ENCODE assay signal across 12 mouse cellular contexts in genomic region chr8:80055094-80055493, GRCm38 (mm10). TPM values are rescaled to one million over a fixed set of nuclear protein-coding genes. Genes with fewer than 3 reads are reported as not detected.
DNase-seq lines count a peak whose midpoint lies in the region; ATAC-seq and TF ChIP-seq lines count a peak whose summit lies in the region.
"Had no signal": no experiment of that assay in that cellular context is flagged by ENCODE, and none has a peak within 500 bp of the region (broad histone marks: within the 10 kb centered on the region; RNA-seq: fewer than 3 reads in every experiment).

No protein-coding gene starts in this region.

- peak overlapping the region; percentile 53 for H3K4me3 ChIP-seq in forebrain, embryonic 12.5 days (replicated peaks)
- H3K4me3 ChIP-seq in forebrain, embryonic 16.5 days (replicated peaks; ENCODE audit: low read length): no peak overlapping the region
- H3K4me3 ChIP-seq in hindbrain, embryonic 11.5 days (ENCODE audit: low read depth, low read length): no peak overlapping the region
- H3K4me3 ChIP-seq in limb, embryonic 14.5 days (replicated peaks; ENCODE audit: low read length): peak overlapping the region; percentile 40
- no peak overlapping the region for H3K4me3 ChIP-seq in liver, embryonic 11.5 days (ENCODE audit: low read depth, low read length)
- H3K4me3 ChIP-seq: heart, embryonic 12.5 days had no signal

- peaks cover 37% of the 10 kb centered on the region for H3K4me1 ChIP-seq in forebrain, embryonic 12.5 days
- peaks cover 30% of the 10 kb centered on the region for H3K4me1 ChIP-seq in forebrain, embryonic 16.5 days (replicated peaks; ENCODE audit: control insufficient read depth, insufficient read depth, low read length)
- H3K4me1 ChIP-seq in hindbrain, embryonic 11.5 days (replicated peaks; ENCODE audit: control insufficient read depth, insufficient read depth, low read length): peaks cover 7% of the 10 kb centered on the region; the same call in 1 of the 2 replicates
- H3K4me1 ChIP-seq in limb, embryonic 14.5 days (ENCODE audit: control insufficient read depth, insufficient read depth, low read length): peaks cover 8% of the 10 kb centered on the region
- H3K4me1 ChIP-seq in liver, embryonic 11.5 days (replicated peaks; ENCODE audit: control insufficient read depth, insufficient read depth, low read length): peaks cover 6% of the 10 kb centered on the region

- ATAC-seq in forebrain, embryonic 12.5 days (ENCODE audit: low FRiP score): no peak
- ATAC-seq in forebrain, embryonic 16.5 days: no peak
- ATAC-seq in hindbrain, embryonic 11.5 days (ENCODE audit: low FRiP score): no peak
- no peak for ATAC-seq in limb, embryonic 14.5 days (ENCODE audit: low FRiP score, low read depth)
- no peak for ATAC-seq in liver, embryonic 11.5 days (replicated peaks; ENCODE audit: low FRiP score)
- no peak for ATAC-seq in megakaryocyte progenitor cell, adult 5-6 weeks (replicated peaks; ENCODE audit: poor library complexity)

- H3K36me3 ChIP-seq in forebrain, embryonic 12.5 days (replicated peaks): no peaks in the 10 kb centered on the region
- H3K36me3 ChIP-seq in forebrain, embryonic 16.5 days (ENCODE audit: control insufficient read depth, insufficient read depth): no peaks in the 10 kb centered on the region
- no peaks in the 10 kb centered on the region for H3K36me3 ChIP-seq in hindbrain, embryonic 11.5 days (ENCODE audit: control insufficient read depth, insufficient read depth, low read length)
- H3K36me3 ChIP-seq in limb, embryonic 14.5 days (ENCODE audit: control insufficient read depth, insufficient read depth, low read length): no peaks in the 10 kb centered on the region
- no peaks in the 10 kb centered on the region for H3K36me3 ChIP-seq in liver, embryonic 11.5 days (ENCODE audit: control insufficient read depth, insufficient read depth, low read length)
- H3K36me3 ChIP-seq: heart, embryonic 12.5 days had no signal

- 40% methylated on average over 6 of the region's 6 CpGs for WGBS in forebrain, embryonic 12.5 days
- 36% methylated on average over 6 of the region's 6 CpGs for WGBS in forebrain, embryonic 16.5 days
- 44% methylated on average over 6 of the region's 6 CpGs for WGBS in hindbrain, embryonic 11.5 days
- 45% methylated on average over 6 of the region's 6 CpGs for WGBS in limb, embryonic 14.5 days
- WGBS in liver, embryonic 11.5 days: 72% methylated on average over 6 of the region's 6 CpGs

- peak overlapping the region; percentile 97 for H3K4me2 ChIP-seq in forebrain, embryonic 12.5 days
- no peak overlapping the region for H3K4me2 ChIP-seq in forebrain, embryonic 16.5 days (ENCODE audit: low read length)
- peak overlapping the region; percentile 23; the same call in 1 of the 2 replicates for H3K4me2 ChIP-seq in hindbrain, embryonic 11.5 days (replicated peaks; ENCODE audit: low read depth, low read length)
- peak overlapping the region; percentile 64 for H3K4me2 ChIP-seq in limb, embryonic 14.5 days (replicated peaks; ENCODE audit: low read depth, low read length, severe bottlenecking)
- H3K4me2 ChIP-seq in liver, embryonic 11.5 days: no peak overlapping the region; the same call in 1 of the 2 replicates
- H3K4me2 ChIP-seq: heart, embryonic 12.5 days had no signal

- H3K9me3 ChIP-seq in forebrain, embryonic 12.5 days: no peaks in the 10 kb centered on the region
- no peaks in the 10 kb centered on the region for H3K9me3 ChIP-seq in forebrain, embryonic 16.5 days (ENCODE audit: control insufficient read depth, low read length)
- no peaks in the 10 kb centered on the region for H3K9me3 ChIP-seq in hindbrain, embryonic 11.5 days (ENCODE audit: control insufficient read depth, low read length)
- no peaks in the 10 kb centered on the region for H3K9me3 ChIP-seq in limb, embryonic 14.5 days (ENCODE audit: control insufficient read depth, low read length)
- no peaks in the 10 kb centered on the region for H3K9me3 ChIP-seq in liver, embryonic 11.5 days (ENCODE audit: control insufficient read depth, low read length)
- H3K9me3 ChIP-seq: heart, embryonic 12.5 days had no signal

- H3K9ac ChIP-seq in forebrain, embryonic 12.5 days: no peak overlapping the region
- H3K9ac ChIP-seq in forebrain, embryonic 16.5 days (replicated peaks; ENCODE audit: low read depth, low read length): no peak overlapping the region
- no peak overlapping the region for H3K9ac ChIP-seq in hindbrain, embryonic 11.5 days (ENCODE audit: low read depth, low read length)
- H3K9ac ChIP-seq in limb, embryonic 14.5 days (ENCODE audit: low read depth, low read length, severe bottlenecking): peak overlapping the region; percentile 28; the same call in 1 of the 2 replicates
- no peak overlapping the region for H3K9ac ChIP-seq in liver, embryonic 11.5 days (ENCODE audit: low read depth, low read length)
- H3K9ac ChIP-seq: heart, embryonic 12.5 days had no signal

- no peak for DNase-seq in hindbrain, embryonic 11.5 days (ENCODE audit: low spot score)
- no peak for DNase-seq in limb, embryonic 14.5 days (ENCODE audit: low spot score)
- peak; percentile 35 for DNase-seq in retina, postnatal 1 day
- no peak for DNase-seq in liver, embryonic 11.5 days (ENCODE audit: low spot score)
- DNase-seq in kidney, postnatal 10 days: no peak
- DNase-seq: adrenal gland, postnatal 10 days; cerebellum, postnatal 25 days; kidney, adult 9 months had no signal

- H3K27ac ChIP-seq in forebrain, embryonic 12.5 days: no peak overlapping the region
- no peak overlapping the region for H3K27ac ChIP-seq in forebrain, embryonic 16.5 days (ENCODE audit: low read length)
- no peak overlapping the region for H3K27ac ChIP-seq in hindbrain, embryonic 11.5 days (ENCODE audit: low read depth, low read length)
- no peak overlapping the region for H3K27ac ChIP-seq in limb, embryonic 14.5 days (replicated peaks; ENCODE audit: low read depth, low read length)
- no peak overlapping the region for H3K27ac ChIP-seq in liver, embryonic 11.5 days (ENCODE audit: low read depth, low read length)

- peaks cover 55% of the 10 kb centered on the region for H3K27me3 ChIP-seq in forebrain, embryonic 12.5 days
- H3K27me3 ChIP-seq in forebrain, embryonic 16.5 days (replicated peaks; ENCODE audit: control insufficient read depth, insufficient read depth, low read length): peaks cover 26% of the 10 kb centered on the region
- H3K27me3 ChIP-seq in hindbrain, embryonic 11.5 days (ENCODE audit: control insufficient read depth, insufficient read depth, low read length): peaks cover 43% of the 10 kb centered on the region
- peaks cover 7% of the 10 kb centered on the region; the same call in 1 of the 2 replicates for H3K27me3 ChIP-seq in limb, embryonic 14.5 days (ENCODE audit: control insufficient read depth, insufficient read depth, low read length)
- H3K27me3 ChIP-seq in liver, embryonic 11.5 days (replicated peaks; ENCODE audit: control insufficient read depth, insufficient read depth, low read length): peaks cover 32% of the 10 kb centered on the region

- no peak for TF ChIP-seq POLR2A in limb, embryonic 14.5 days (IDR thresholded peaks at IDR 0.05; ENCODE audit: borderline replicate concordance, extremely low read depth, insufficient read depth, insufficient read length)

RNA-seq across cellular contexts. Expression of gene Hhip, which starts 2.7 kb away (rescaled TPM):
- polyA plus RNA-seq in forebrain, embryonic 12.5 days (2016; fragmentation: Nextera tagmentation; extraction: Ambion mirVana): 2.9 and 3.2 TPM in 2 replicates
- 1.0 and 1.1 TPM in 2 replicates for polyA plus RNA-seq in forebrain, embryonic 16.5 days (2015; fragmentation: Nextera tagmentation; extraction: Ambion mirVana)
- polyA plus RNA-seq in hindbrain, embryonic 11.5 days (2014; fragmentation: Nextera tagmentation; extraction: Ambion mirVana): 3.3 and 3.6 TPM in 2 replicates
- polyA plus RNA-seq in limb, embryonic 14.5 days (2012; rRNA removed): 8.8 and 10.9 TPM in 2 replicates
- 18.3 and 20.4 TPM in 2 replicates for polyA plus RNA-seq in limb, embryonic 14.5 days (2014; fragmentation: Nextera tagmentation; extraction: Ambion mirVana)
- polyA plus RNA-seq in liver, embryonic 11.5 days (2014; fragmentation: Nextera tagmentation; extraction: Ambion mirVana): 2.1 and 2.8 TPM in 2 replicates
- total RNA-seq in megakaryocyte progenitor cell, adult 5-6 weeks (2015): not detected in 2 replicates
- not detected in 2 replicates for total RNA-seq in megakaryocyte progenitor cell, adult 5-6 weeks (2017)

Comparison
In these comparisons a context has a peak if more than half of its experiments do, and no peak if none do; other contexts are left out.
1. H3K4me2 ChIP-seq: peak in forebrain, embryonic 12.5 days (single experiment), hindbrain, embryonic 11.5 days (single experiment) and limb, embryonic 14.5 days (single experiment); none in forebrain, embryonic 16.5 days (single experiment) and liver, embryonic 11.5 days (single experiment).
2. H3K4me3 ChIP-seq: peak in forebrain, embryonic 12.5 days (single experiment) and limb, embryonic 14.5 days (single experiment); none in forebrain, embryonic 16.5 days (single experiment), hindbrain, embryonic 11.5 days (single experiment) and liver, embryonic 11.5 days (single experiment).